Mouse (Mus musculus) ZHBTc4 (cell line): ENCODE results near the gene Nkapl.
A peak's percentile ranks its signal among the peaks of the same experiment; 100 is the strongest.
"Not testable (repeated sequence)": the region's sequence is repeated elsewhere in the genome, so short reads cannot be mapped to it uniquely, and the experiment has no call there.

Experiments
- DNase-seq: peaks from one replicate; pipeline ENCODE4 v3.0.0-alpha.2; 2011; ENCODE audit warnings: low read depth, low spot score

Gene Nkapl

DNA sequence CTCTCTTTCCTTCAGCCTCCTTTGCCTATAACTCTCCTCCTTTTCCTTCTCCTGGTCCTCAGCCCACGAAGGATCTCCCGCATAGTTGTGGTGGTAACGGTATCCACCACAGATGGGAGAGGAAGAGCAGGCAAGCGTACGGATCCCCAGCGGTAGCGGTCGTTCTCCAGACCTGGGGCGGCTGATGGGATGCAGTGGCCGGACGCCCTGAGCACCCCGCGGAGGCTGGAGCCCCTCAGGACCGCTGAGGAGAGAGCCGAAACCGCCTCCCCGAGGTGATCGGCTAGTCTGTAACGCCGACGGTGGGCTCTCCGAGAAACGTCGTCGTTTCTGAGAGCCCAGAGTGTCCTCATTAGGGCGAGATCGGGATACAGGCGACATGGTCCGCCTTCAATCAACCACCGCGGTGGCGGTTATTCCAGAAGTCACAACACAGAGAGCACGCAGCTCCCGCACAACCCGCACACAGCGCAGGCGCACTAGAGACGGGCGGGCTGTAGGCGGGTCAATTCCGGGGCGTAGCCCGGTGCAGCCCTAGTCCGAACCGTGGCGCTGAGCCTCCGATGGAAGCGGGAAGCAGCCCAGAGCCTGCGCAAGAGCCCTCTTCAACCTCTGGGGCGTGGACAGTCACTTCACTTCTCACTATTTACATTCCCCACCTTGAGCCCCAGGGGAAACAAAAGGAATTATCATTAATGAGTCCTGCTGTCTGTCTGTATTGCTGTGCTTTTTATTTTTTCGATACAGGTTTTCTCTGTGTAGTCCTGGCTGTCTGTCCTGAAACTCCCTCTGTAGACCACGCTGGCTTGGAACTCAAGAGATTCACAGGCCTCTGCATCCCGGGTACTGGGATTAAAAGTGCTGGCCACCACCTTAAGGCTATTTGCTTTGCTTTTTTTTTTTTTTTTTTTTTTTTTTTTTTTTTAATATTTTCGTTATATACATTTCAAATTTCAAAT is at the start of gene Nkapl:
Nkapl (minus strand) TSS at position 449 of the 959 bp plus-strand sequence.
- peak; percentile 95 for DNase-seq

GRCm38 (mm10) chr13:21506221-21506649 is 37.9 kb upstream of the Nkapl start:
- peak; percentile 96 for DNase-seq

DNA sequence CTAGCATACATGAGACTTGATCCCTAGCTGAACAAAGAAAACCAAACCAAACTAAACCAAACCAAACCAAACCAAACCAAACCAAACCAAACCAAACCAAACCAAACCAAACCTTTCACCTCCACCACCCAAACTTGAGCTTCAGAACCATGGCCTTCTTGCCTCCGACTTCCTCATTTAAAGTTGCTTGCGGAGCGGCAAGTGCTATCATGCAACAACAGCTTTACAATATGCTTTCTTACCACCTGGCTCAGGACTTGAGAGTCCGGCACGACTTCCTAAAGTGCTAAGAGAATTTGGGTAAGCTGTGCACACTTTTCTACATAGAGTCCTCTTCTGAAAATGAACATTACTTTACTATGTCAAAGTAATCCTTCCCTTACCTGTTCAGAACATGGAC is 34.0 kb upstream of the Nkapl start:
- no peak for DNase-seq

DNA sequence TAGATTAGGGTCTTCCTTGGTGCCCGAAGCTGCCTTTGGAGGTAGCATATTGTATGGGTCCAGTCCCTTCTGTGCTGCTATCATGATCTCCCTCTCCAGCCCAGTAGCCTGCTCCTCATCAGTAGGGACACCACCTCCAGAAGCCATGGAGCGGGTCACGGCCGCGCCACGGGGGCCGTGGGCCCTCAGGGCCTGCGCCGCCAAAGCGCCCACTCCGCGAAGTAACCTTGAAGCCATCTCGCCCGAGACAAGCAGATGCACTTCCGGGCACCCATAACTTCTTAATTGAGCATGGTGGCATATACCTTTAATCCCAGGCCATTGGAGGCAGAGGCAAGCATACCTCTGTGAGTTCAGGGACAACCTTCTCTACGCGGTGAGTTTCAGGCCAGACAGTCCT is 32.9 kb upstream of the Nkapl start, which contains the start of gene Gm11273:
Gm11273 (minus strand) TSS at position 237 of the 400 bp plus-strand sequence.
- DNase-seq, result not testable (repeated sequence)

DNA sequence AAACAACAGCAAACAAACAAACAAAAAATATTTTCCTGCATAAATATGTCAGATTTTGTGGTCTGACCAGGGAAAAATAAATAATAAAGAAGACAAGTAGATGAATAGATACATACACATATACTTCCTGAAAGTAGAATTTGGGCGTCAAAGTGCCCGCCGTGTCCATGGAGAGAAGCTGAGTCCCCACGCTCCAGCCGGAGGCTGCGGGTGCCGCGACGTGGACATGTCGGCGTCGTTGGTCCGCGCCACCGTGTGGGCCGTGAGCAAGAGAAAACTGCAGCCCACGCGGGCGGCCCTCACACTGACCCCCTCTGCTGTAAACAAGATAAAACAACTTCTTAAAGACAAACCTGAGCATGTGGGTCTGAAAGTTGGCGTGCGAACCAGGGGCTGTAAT is 26.8 kb upstream of the Nkapl start, which contains the start of gene AK157302:
AK157302 (plus strand) TSS at position 144 of the 400 bp plus-strand sequence.
- peak; percentile 35 for DNase-seq

DNA sequence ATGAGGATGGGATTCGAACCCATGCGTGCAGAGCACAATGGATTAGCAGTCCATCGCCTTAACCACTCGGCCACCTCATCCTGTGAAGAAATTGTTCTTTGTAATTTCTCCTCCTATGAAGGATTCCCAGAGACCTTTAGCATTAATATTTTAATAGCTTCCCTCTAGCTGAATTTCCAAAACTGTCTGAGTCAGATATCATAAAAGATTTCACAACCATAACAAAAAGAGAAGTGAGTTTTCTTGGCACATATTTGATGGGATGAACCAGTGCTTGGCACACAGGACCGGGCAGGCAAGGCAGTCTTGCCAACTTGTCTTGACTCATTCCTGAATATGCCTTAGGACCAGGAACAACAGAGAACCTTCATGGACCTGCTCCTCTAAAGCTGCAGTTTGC is 24.5 kb upstream of the Nkapl start:
- DNase-seq, result no peak

DNA sequence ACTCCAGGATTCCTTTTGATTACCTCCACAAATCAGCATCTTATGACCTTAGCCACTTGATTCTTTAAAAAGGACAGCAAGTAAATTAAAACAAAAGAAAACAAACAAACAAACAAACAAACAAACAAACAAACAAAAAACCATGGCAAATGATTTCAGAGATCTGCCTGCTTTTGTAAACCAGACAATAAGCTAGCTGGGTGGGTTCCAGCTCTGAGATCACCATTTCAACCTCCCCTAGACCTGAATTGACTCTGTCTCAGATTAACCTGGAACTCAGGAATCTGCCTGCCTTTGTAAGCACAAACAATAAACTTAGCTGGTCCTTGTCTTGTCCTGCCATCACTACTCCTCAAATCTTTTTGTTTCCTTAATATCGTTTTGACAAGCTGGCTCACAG is 18.6 kb upstream of the Nkapl start:
- peak; percentile 58 for DNase-seq

- DNase-seq, result peak; percentile 55
Measured at GRCm38 (mm10) chr13:21478759-21479670, 10.7 kb upstream of the Nkapl start, which contains the start of the genes Zkscan4 and Gm10065. Gene Zkscan4, plus strand, starts transcription at chr13:21478907. Gene Gm10065, minus strand, starts transcription at chr13:21479441.

DNA sequence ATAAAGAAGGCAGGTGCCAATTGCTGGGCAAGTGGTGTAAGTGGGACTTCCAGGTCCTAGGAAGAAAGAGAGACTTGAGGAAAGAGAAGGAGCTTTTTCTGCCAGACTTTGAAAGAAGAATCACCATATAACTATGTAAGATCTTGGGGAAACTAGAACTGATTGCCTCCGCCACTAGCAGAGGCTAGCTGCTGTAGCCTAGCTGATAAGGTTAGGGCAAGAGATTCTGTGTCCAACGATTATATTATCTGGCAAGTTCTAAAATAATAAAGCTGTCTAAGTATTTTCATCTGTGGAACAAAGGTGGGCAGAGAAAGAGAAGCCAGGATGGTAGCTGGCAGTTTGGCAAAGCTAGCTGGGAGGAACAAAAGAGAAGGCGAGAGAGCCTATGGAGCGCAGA is 4.1 kb upstream of the Nkapl start:
- DNase-seq, result no peak

DNA sequence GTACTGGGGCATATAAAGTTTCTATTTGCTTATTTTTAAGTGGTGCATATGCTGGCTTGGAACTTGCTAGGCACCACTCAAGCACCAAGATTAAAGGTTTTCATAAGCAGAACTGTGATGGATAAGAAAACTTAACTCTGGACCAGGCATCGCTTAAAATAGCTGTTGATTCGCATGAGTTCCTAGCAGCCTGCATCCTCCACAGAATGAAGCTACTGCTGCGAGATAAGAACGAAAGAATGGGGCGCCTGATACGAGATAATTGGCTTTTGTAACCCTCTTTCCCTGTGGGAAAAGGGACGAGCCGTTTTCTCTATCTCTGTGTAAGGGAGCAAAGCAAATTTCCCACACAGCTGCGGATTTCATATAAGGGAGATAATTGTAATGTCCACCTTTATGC is 788 bp upstream of the Nkapl start:
- DNase-seq, result no peak

DNA sequence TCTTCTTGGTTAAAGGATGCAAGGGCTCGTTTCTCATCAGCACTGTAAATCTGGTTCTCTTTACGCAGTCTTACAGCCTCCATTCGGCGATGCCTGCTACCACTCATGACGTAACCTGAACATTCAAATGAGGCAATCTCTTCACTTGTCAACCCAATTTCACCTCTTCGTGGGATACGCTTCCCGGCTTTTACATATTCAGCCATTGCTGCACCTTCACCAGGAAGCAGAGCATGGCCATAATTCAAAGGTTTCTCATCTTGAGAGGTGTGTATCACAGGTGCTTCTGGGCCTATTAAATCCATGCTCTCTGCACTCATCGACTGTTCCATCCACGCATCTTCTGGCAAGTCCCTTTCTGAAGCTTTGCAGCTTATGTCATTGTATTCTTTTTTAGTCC is 973 bp downstream of the Nkapl start:
- no peak for DNase-seq

- peak; percentile 70 for DNase-seq
Measured at GRCm38 (mm10) chr13:21462516-21462915, 5.8 kb downstream of the Nkapl start.

GRCm38 (mm10) chr13:21456347-21456746 is 12.0 kb downstream of the Nkapl start:
- DNase-seq, result peak; percentile 92

- no peak for DNase-seq
Measured at GRCm38 (mm10) chr13:21454133-21454532, 14.2 kb downstream of the Nkapl start.

GRCm38 (mm10) chr13:21453449-21453848 is 14.9 kb downstream of the Nkapl start, which contains the start of gene Zscan26:
Gene Zscan26, minus strand, starts transcription at chr13:21453730.
- peak; percentile 90 for DNase-seq

- DNase-seq, result no peak
Measured at GRCm38 (mm10) chr13:21453042-21453441, 15.3 kb downstream of the Nkapl start.

DNA sequence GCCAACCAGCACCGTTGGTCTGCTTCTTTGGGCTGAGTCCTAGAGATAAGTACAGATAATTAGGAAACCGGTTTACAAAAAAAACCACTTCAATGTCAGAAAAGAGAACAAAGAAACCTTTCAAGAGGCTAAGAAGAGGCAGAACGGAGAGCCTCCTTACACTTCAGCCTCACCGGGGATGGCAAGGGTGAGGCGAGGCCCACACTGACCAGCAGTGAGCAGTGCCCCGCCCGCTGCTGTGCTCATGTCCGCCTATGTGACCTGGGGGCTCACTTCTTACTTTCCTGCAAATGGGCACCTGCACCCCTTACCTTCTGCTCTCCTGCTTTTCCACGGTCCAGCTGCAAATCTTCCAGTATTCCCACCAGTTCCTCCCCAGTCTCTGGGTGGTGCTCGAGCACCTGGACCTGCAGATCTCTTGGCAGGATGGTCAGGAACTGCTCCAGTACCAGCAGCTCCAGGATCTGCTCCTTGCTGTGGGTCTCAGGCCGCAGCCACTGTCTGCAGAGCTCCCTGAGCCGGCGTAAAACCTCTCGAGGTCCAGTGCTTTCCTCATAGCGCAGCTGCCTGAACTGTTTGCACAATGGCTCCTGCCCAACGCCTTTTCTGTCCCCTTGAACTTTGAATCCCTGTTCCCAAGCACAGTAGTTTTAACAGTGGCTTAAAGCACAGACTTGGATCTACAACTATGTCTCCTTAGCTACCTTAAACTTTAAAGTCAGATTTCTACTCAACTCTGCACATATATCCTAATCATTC is 20.3 kb downstream of the Nkapl start:
- DNase-seq, result no peak

- DNase-seq, result no peak
Measured at GRCm38 (mm10) chr13:21446796-21447195, 21.5 kb downstream of the Nkapl start.

DNA sequence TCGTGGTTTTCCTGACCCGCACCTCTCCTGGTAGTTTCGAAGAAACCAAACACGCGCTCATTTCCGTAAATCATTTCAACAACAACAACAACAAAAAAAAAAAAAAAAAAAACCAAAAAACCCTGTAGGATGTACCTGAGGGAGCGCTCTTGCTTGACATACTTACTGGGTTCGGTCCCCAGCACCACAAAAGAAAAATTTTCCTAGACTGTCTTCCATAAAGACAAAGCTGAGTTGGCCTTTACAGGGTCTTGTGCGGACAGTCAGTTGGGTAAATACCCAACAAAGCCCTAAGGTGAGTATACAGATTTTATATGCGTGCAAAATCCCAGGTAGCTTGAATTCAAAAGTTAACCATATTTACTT is 27.1 kb downstream of the Nkapl start:
- no peak for DNase-seq

GRCm38 (mm10) chr13:21440503-21441206 is 27.7 kb downstream of the Nkapl start, which contains the start of gene Pgbd1:
Gene Pgbd1, minus strand, starts transcription at chr13:21441058.
- DNase-seq, result peak; percentile 68
